Mouse (Mus musculus) bone marrow, adult 2 months (tissue): Measurements from ENCODE around the gene Vmn2r84.

Source experiments
- CTCF ChIP-seq: fragments of 200-500 bp; IDR thresholded peaks from 2 replicates; pipeline ENCODE4 v1.5.1; 2011; ENCODE audit warnings: low read length, control low read depth; ENCODE audit not compliant: control insufficient read depth, insufficient read depth
- POLR2A ChIP-seq: fragments of 200-500 bp; IDR thresholded peaks from 2 replicates; pipeline ENCODE4 v1.6.1; 2011; ENCODE audit warnings: low read depth, mild to moderate bottlenecking, control low read depth, low read length, borderline replicate concordance; ENCODE audit not compliant: control insufficient read depth

DNA sequence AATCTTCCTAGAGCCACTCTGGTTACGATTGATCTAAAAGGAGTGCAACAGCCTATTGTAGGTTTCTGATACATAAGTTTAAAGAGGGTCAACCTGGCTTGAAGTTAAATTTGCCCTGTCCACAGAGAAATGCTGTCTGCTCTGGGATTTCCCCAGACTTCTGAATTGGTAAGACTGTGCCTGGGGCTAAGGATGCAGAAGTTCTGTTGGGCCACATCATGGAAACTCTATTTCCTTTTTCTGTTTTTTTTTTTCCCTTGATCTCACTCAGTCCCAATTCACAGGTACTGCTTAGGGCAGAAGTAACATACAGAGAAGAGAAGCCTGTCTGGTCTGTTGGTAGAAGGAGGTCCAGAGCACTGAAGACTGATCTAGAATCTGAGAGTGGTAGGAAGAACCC, 63.4 kb downstream of the Vmn2r84 start:
- no peak for TF ChIP-seq CTCF
- no peak for TF ChIP-seq POLR2A
